Mouse (Mus musculus) macrophage (primary cell): ENCODE results near the gene Pramef12. TPM values are rescaled to one million over a fixed set of nuclear protein-coding genes. Genes with fewer than 3 reads are reported as not detected.

Experiments used
- H3K27ac ChIP-seq: fragments of 350-480 bp; formaldehyde crosslinking; 2 replicates; pipeline ENCODE4 v1.9.0; 2021
- H3K36me3 ChIP-seq: fragments of 350-480 bp; formaldehyde crosslinking; 2 replicates; pipeline ENCODE4 v1.9.0; 2021; ENCODE audit errors: inconsistent target
- H3K4me3 ChIP-seq: fragments of 350-480 bp; formaldehyde crosslinking; 2 replicates; pipeline ENCODE4 v1.9.0; 2021; ENCODE audit errors: inconsistent target
- H3K79me2 ChIP-seq: fragments of 350-480 bp; formaldehyde crosslinking; 2 replicates; pipeline ENCODE4 v1.9.0; 2021; ENCODE audit errors: inconsistent target
- WGBS: methylation state at CpG from one replicate; pipeline ENCODE4 v1.1.7; 2026; ENCODE audit warnings: inconsistent platforms; ENCODE audit not compliant: missing documents; 5-methylcytosine and 5-hydroxymethylcytosine counted together
- polyA plus RNA-seq: library from polyadenylated mRNA; stranded (reverse); fragments of 250-400 nt; gene quantifications from 3 replicates; pipeline ENCODE4 v1.2.4, GENCODE M21; 2018; ENCODE audit warnings: inconsistent platforms
- total RNA-seq, 78 experiments: library from RNA; depleted of rRNA; stranded (reverse); fragments of 250-400 nt; gene quantifications; 1 replicate in 9 of 78; 2 replicates in 24 of 78; 3 replicates in 43 of 78; 4 replicates in 2 of 78; pipeline ENCODE4 v1.2.4; 2018; ENCODE audit warnings: inconsistent platforms in 56 of 78

The Pramef12 gene
- not detected for total RNA-seq (2018; cell fraction: chromatin; rRNA removed)
- not detected for total RNA-seq (2018; cell fraction: cytosol; rRNA removed)
- not detected for total RNA-seq (2018; cell fraction: nucleus; rRNA removed)
- not detected in 3 replicates for polyA plus RNA-seq

- no peaks in the 10 kb centered on the region for H3K79me2 ChIP-seq
- 90% methylated on average over 9 of the region's 9 CpGs for WGBS
- H3K36me3 ChIP-seq: no peaks in the 10 kb centered on the region
- no peak within 1 kb of the TSS for H3K27ac ChIP-seq
- no peak within 1 kb of the TSS for H3K4me3 ChIP-seq
Measured at GRCm38 (mm10) chr4:144408290-144408689, at the start of gene Pramef12. Gene Pramef12, minus strand, starts transcription at chr4:144408464.

GRCm38 (mm10) chr4:144453217-144453616, 45.0 kb upstream of the Pramef12 start, which contains the start of gene Gm9944:
Gene Gm9944, minus strand, starts transcription at chr4:144453317.
- Histone ChIP-seq H3K27ac (no peak within 1 kb of the TSS), H3K36me3 (no peaks in the 10 kb centered on the region), H3K79me2 (no peaks in the 10 kb centered on the region), H3K4me3 (no peak within 1 kb of the TSS)
- WGBS: 88% methylated on average over 2 of the region's 2 CpGs

GRCm38 (mm10) chr4:144448546-144448945, 40.3 kb upstream of the Pramef12 start:
- no peak overlapping the region for H3K4me3 ChIP-seq
- no peak overlapping the region for H3K27ac ChIP-seq
- no peaks in the 10 kb centered on the region for H3K36me3 ChIP-seq
- 27% methylated on average over 2 of the region's 2 CpGs for WGBS
- no peaks in the 10 kb centered on the region for H3K79me2 ChIP-seq

- no peaks in the 10 kb centered on the region for H3K36me3 ChIP-seq
- no peak overlapping the region for H3K27ac ChIP-seq
- H3K79me2 ChIP-seq: no peaks in the 10 kb centered on the region
- no peak overlapping the region for H3K4me3 ChIP-seq
- 60% methylated on average over 1 of the region's 1 CpGs for WGBS
Measured at GRCm38 (mm10) chr4:144441582-144441981, 33.3 kb upstream of the Pramef12 start.

GRCm38 (mm10) chr4:144441095-144441494, 32.8 kb upstream of the Pramef12 start:
- no peak overlapping the region for H3K4me3 ChIP-seq
- WGBS: 97% methylated on average over 2 of the region's 4 CpGs
- no peaks in the 10 kb centered on the region for H3K79me2 ChIP-seq
- no peak overlapping the region for H3K27ac ChIP-seq
- H3K36me3 ChIP-seq: no peaks in the 10 kb centered on the region

- no peak within 1 kb of the TSS for H3K4me3 ChIP-seq
Measured at GRCm38 (mm10) chr4:144438672-144439071, 30.4 kb upstream of the Pramef12 start, which contains the start of gene 1700012P22Rik. Gene 1700012P22Rik, minus strand, starts transcription at chr4:144438772.

GRCm38 (mm10) chr4:144433216-144433615, 25.0 kb upstream of the Pramef12 start:
- 66% methylated on average over 5 of the region's 5 CpGs for WGBS
- H3K4me3 ChIP-seq: no peak overlapping the region
- no peak overlapping the region for H3K27ac ChIP-seq
- no peaks in the 10 kb centered on the region for H3K79me2 ChIP-seq
- no peaks in the 10 kb centered on the region for H3K36me3 ChIP-seq

More at GRCm38 (mm10) chr4:144438672-144439071, 30.4 kb upstream of the Pramef12 start, which contains the start of gene 1700012P22Rik:
- no peaks in the 10 kb centered on the region for H3K79me2 ChIP-seq
- no peak within 1 kb of the TSS for H3K27ac ChIP-seq
- no peaks in the 10 kb centered on the region for H3K36me3 ChIP-seq

- no peak overlapping the region for H3K27ac ChIP-seq
- H3K4me3 ChIP-seq: no peak overlapping the region
- WGBS: 80% methylated on average over 2 of the region's 2 CpGs
- H3K79me2 ChIP-seq: no peaks in the 10 kb centered on the region
- no peaks in the 10 kb centered on the region for H3K36me3 ChIP-seq
Measured at GRCm38 (mm10) chr4:144430723-144431122, 22.5 kb upstream of the Pramef12 start.

GRCm38 (mm10) chr4:144428868-144429267, 20.6 kb upstream of the Pramef12 start:
- H3K4me3 ChIP-seq: no peak overlapping the region
- no peak overlapping the region for H3K27ac ChIP-seq
- no peaks in the 10 kb centered on the region for H3K79me2 ChIP-seq
- WGBS: 29% methylated on average over 3 of the region's 3 CpGs
- H3K36me3 ChIP-seq: no peaks in the 10 kb centered on the region

- Histone ChIP-seq H3K4me3 (no peak overlapping the region), H3K79me2 (no peaks in the 10 kb centered on the region), H3K36me3 (no peaks in the 10 kb centered on the region), H3K27ac (no peak overlapping the region)
- 64% methylated on average over 5 of the region's 5 CpGs for WGBS
Measured at GRCm38 (mm10) chr4:144424590-144424989, 16.3 kb upstream of the Pramef12 start.

- no peak overlapping the region for H3K27ac ChIP-seq
- no peak overlapping the region for H3K4me3 ChIP-seq
- no peaks in the 10 kb centered on the region for H3K79me2 ChIP-seq
- H3K36me3 ChIP-seq: no peaks in the 10 kb centered on the region
Measured at GRCm38 (mm10) chr4:144420644-144421043, 12.4 kb upstream of the Pramef12 start.

GRCm38 (mm10) chr4:144406261-144406660, 2.0 kb downstream of the Pramef12 start:
- 81% methylated on average over 3 of the region's 3 CpGs for WGBS
- Histone ChIP-seq H3K27ac (no peak overlapping the region), H3K36me3 (no peaks in the 10 kb centered on the region), H3K79me2 (no peaks in the 10 kb centered on the region), H3K4me3 (no peak overlapping the region)

- WGBS: 3% methylated on average over 17 of the region's 17 CpGs
- Histone ChIP-seq H3K79me2 (no peaks in the 10 kb centered on the region), H3K27ac (no peak overlapping the region), H3K4me3 (no peak overlapping the region), H3K36me3 (no peaks in the 10 kb centered on the region)
Measured at GRCm38 (mm10) chr4:144404456-144405086, 3.7 kb downstream of the Pramef12 start.

GRCm38 (mm10) chr4:144402712-144403111, 5.6 kb downstream of the Pramef12 start:
- Histone ChIP-seq H3K4me3 (no peak overlapping the region), H3K79me2 (no peaks in the 10 kb centered on the region), H3K36me3 (no peaks in the 10 kb centered on the region), H3K27ac (no peak overlapping the region)
- 0% methylated on average over 4 of the region's 4 CpGs for WGBS

- Histone ChIP-seq H3K79me2 (no peaks in the 10 kb centered on the region), H3K4me3 (no peak overlapping the region), H3K27ac (no peak overlapping the region), H3K36me3 (no peaks in the 10 kb centered on the region)
- WGBS: 89% methylated on average over 3 of the region's 3 CpGs
Measured at GRCm38 (mm10) chr4:144396316-144396715, 11.9 kb downstream of the Pramef12 start.

GRCm38 (mm10) chr4:144377911-144378310, 30.4 kb downstream of the Pramef12 start, which contains the start of gene Pramef20:
Gene Pramef20, minus strand, starts transcription at chr4:144377933.
- no peaks in the 10 kb centered on the region for H3K36me3 ChIP-seq
- no peaks in the 10 kb centered on the region for H3K79me2 ChIP-seq
- no peak within 1 kb of the TSS for H3K27ac ChIP-seq
- 80% methylated on average over 2 of the region's 2 CpGs for WGBS
- no peak within 1 kb of the TSS for H3K4me3 ChIP-seq
